Mouse (Mus musculus): ENCODE measurements at regions not wholly inside any gene's neighbourhood (a gene's known extent, or its start where the extent isn't known, plus 50 kb on each side); places are given as distances from the start of the nearest gene placed in this dataset.

DNA sequence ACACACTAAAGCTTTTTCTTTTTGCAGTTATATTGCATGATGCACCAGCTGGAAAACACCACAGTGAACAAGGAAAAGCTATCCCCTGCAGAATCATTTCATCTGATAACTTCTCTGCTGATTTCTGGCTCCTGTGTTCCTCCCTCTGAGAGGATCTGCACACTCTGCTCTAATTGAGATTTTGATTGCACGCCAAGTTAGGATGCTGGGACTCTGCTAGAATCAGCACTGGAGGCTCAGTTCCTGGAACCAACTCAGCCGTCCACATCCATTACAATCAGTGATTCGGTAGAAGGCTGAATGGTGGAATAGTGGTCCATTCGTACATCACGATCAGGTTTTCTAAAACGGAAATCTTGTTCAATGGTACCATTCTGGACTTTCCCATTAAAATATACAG lies 434.1 kb downstream of the Tox3 start:
- no peaks in the 10 kb centered on the region for H3K9me3 ChIP-seq (ENCODE audit: low read length)
- no peak overlapping the region for H3K4me3 ChIP-seq (replicated peaks; ENCODE audit: low read length)
- no peaks in the 10 kb centered on the region for H3K36me3 ChIP-seq (ENCODE audit: insufficient read depth, low read length)
- no peaks in the 10 kb centered on the region for H3K27me3 ChIP-seq (ENCODE audit: insufficient read depth, low read length)
- no peaks in the 10 kb centered on the region for H3K4me1 ChIP-seq (replicated peaks; ENCODE audit: low read depth, low read length)
- no peak for TF ChIP-seq POU5F1 (IDR thresholded peaks at IDR 0.05; ENCODE audit: borderline replicate concordance, low read length)
- TF ChIP-seq NANOG (IDR thresholded peaks at IDR 0.05; ENCODE audit: borderline replicate concordance, low read length) = no peak
- no peak for TF ChIP-seq CTCF (conservative IDR thresholded peaks at IDR 0.05; ENCODE audit: low read length)

DNA sequence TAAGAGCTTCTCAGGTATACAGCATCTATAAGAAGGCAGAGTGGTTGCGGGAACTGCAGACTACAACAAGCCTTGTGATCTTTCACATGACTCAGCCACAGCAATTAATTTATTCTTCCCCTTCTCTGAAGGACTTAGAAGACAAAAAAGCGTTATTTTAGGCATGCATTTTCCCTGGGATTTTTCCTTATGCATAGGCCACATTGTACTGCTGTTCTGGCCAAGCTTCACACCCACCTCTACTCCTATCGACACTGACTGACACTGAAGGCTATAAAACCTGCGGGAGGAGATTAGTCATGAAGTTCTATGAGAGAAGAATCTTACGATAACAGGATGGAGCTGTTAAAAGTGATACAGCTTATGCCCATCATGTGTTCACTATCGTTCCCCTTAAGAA lies 441.9 kb downstream of the Tox3 start:
- no peaks in the 10 kb centered on the region for H3K36me3 ChIP-seq (ENCODE audit: insufficient read depth, low read length)
- no peaks in the 10 kb centered on the region for H3K4me1 ChIP-seq (replicated peaks; ENCODE audit: low read depth, low read length)
- H3K4me3 ChIP-seq (replicated peaks; ENCODE audit: low read length) = no peak overlapping the region
- TF ChIP-seq POU5F1 (IDR thresholded peaks at IDR 0.05; ENCODE audit: borderline replicate concordance, low read length) = no peak
- TF ChIP-seq CTCF (conservative IDR thresholded peaks at IDR 0.05; ENCODE audit: low read length) = no peak
- no peak for TF ChIP-seq NANOG (IDR thresholded peaks at IDR 0.05; ENCODE audit: borderline replicate concordance, low read length)
- H3K9me3 ChIP-seq (ENCODE audit: low read length) = no peaks in the 10 kb centered on the region
- H3K27me3 ChIP-seq (ENCODE audit: insufficient read depth, low read length) = no peaks in the 10 kb centered on the region

DNA sequence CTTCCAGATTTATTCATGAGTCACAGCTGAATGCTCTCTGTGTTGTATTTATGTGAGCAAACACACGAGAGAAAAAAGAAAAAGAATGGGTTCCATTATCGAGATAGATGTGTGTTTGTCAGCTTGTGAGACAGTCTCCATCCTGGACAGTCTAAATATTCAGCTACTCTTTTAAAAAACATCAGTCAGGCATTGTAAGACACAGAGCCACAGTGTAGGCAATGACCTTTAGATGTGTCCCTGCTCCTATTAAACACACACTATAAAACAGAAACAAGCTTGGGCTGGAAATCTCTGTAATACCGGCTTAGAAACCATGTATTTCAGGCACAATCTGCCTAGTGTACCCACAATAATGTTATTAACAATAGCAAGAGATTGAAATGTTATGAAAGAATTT lies 442.6 kb downstream of the Tox3 start:
- no peaks in the 10 kb centered on the region for H3K36me3 ChIP-seq (ENCODE audit: insufficient read depth, low read length)
- H3K4me3 ChIP-seq (replicated peaks; ENCODE audit: low read length) = no peak overlapping the region
- no peaks in the 10 kb centered on the region for H3K27me3 ChIP-seq (ENCODE audit: insufficient read depth, low read length)
- TF ChIP-seq CTCF (conservative IDR thresholded peaks at IDR 0.05; ENCODE audit: low read length) (no peak), NANOG (IDR thresholded peaks at IDR 0.05; ENCODE audit: borderline replicate concordance, low read length) (no peak), POU5F1 (IDR thresholded peaks at IDR 0.05; ENCODE audit: borderline replicate concordance, low read length) (no peak)
- no peaks in the 10 kb centered on the region for H3K9me3 ChIP-seq (ENCODE audit: low read length)
- H3K4me1 ChIP-seq (replicated peaks; ENCODE audit: low read depth, low read length) = no peaks in the 10 kb centered on the region

DNA sequence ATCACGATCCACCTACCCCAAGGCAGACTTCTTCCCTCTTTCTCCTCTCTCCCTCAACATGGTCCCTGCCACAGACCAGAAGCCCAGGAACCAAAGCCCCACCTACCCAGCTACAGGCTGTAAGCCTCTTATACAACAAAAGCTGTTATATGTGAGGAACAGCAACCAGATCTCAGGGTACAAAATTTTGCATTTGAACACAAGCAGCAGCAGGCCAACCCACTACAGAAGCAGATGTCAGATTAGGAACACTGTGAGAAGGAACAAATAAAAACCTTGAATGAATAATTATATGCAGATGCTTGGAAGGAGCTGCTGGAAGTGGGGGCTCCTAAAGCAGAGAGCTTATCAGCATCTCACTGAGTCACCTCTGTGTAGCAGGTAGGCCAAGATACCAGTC lies 444.8 kb downstream of the Tox3 start:
- Histone ChIP-seq H3K36me3 (ENCODE audit: insufficient read depth, low read length) (no peaks in the 10 kb centered on the region), H3K4me3 (replicated peaks; ENCODE audit: low read length) (no peak overlapping the region), H3K9me3 (ENCODE audit: low read length) (no peaks in the 10 kb centered on the region), H3K27me3 (ENCODE audit: insufficient read depth, low read length) (no peaks in the 10 kb centered on the region), H3K4me1 (replicated peaks; ENCODE audit: low read depth, low read length) (no peaks in the 10 kb centered on the region)
- TF ChIP-seq NANOG (IDR thresholded peaks at IDR 0.05; ENCODE audit: borderline replicate concordance, low read length) (no peak), CTCF (conservative IDR thresholded peaks at IDR 0.05; ENCODE audit: low read length) (no peak), POU5F1 (IDR thresholded peaks at IDR 0.05; ENCODE audit: borderline replicate concordance, low read length) (no peak)

- Histone ChIP-seq H3K4me3 (replicated peaks; ENCODE audit: low read length) (no peak overlapping the region), H3K36me3 (ENCODE audit: insufficient read depth, low read length) (no peaks in the 10 kb centered on the region), H3K9me3 (ENCODE audit: low read length) (peaks cover 13% of the 10 kb centered on the region), H3K4me1 (replicated peaks; ENCODE audit: low read depth, low read length) (no peaks in the 10 kb centered on the region), H3K27me3 (ENCODE audit: insufficient read depth, low read length) (0 out of 2 replicates have a peak, but pooled peaks cover 2% of the 10 kb centered on the region)
- TF ChIP-seq POU5F1 (IDR thresholded peaks at IDR 0.05; ENCODE audit: borderline replicate concordance, low read length) = no peak
- no peak for TF ChIP-seq NANOG (IDR thresholded peaks at IDR 0.05; ENCODE audit: borderline replicate concordance, low read length)
- no peak for TF ChIP-seq CTCF (conservative IDR thresholded peaks at IDR 0.05; ENCODE audit: low read length)
These were observed 475.4 kb downstream of the Tox3 start for GRCm38 (mm10) chr8:89872768-89873167.

DNA sequence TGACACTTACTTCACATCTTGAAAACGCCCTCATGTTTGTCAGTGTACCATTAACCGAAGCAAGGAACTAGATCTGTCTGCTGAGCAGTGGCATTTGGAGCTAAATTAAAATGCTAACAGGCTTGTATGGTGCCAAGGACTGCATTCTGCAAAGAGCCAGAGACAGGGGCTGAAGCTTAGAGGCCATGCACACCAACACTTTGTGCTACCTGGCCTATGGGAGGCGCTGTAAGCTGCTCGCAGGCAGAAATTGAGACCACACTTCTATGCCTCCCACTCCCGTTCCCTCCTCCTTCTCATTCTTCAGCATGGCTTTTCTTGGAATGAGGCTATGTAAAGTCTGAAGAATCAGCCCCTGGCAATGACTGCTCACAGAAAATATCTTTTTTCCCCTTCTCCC lies 476.2 kb downstream of the Tox3 start:
- Histone ChIP-seq H3K9me3 (ENCODE audit: low read length) (peaks cover 16% of the 10 kb centered on the region), H3K4me3 (replicated peaks; ENCODE audit: low read length) (no peak overlapping the region), H3K4me1 (replicated peaks; ENCODE audit: low read depth, low read length) (no peaks in the 10 kb centered on the region), H3K36me3 (ENCODE audit: insufficient read depth, low read length) (no peaks in the 10 kb centered on the region), H3K27me3 (ENCODE audit: insufficient read depth, low read length) (0 out of 2 replicates have a peak, but pooled peaks cover 2% of the 10 kb centered on the region)
- TF ChIP-seq CTCF (conservative IDR thresholded peaks at IDR 0.05; ENCODE audit: low read length) (no peak), POU5F1 (IDR thresholded peaks at IDR 0.05; ENCODE audit: borderline replicate concordance, low read length) (no peak), NANOG (IDR thresholded peaks at IDR 0.05; ENCODE audit: borderline replicate concordance, low read length) (no peak)

DNA sequence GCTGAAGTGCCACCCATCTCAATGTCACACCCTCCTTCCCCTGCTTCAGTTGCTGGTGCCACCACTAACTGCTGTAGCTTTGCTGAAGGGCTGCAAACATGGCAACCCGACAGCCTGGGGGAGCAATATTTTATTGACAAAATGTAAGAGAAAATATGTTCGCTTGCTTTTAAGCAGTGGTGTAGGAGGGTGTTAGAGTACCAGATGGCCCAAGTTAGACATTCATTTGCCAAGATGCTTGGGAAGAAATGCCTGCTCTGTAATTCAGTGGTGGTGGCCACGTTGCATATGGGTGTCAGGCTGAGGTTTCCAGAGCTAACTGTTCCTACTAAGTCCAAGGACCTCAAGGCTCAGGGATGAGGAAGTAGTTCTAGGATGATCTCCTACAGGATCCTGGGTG lies 488.3 kb downstream of the Tox3 start:
- no peaks in the 10 kb centered on the region for H3K9me3 ChIP-seq (ENCODE audit: low read length)
- no peak overlapping the region for H3K4me3 ChIP-seq (replicated peaks; ENCODE audit: low read length)
- no peak for TF ChIP-seq CTCF (conservative IDR thresholded peaks at IDR 0.05; ENCODE audit: low read length)
- TF ChIP-seq POU5F1 (IDR thresholded peaks at IDR 0.05; ENCODE audit: borderline replicate concordance, low read length) = no peak
- no peak for TF ChIP-seq NANOG (IDR thresholded peaks at IDR 0.05; ENCODE audit: borderline replicate concordance, low read length)
- H3K4me1 ChIP-seq (replicated peaks; ENCODE audit: low read depth, low read length) = no peaks in the 10 kb centered on the region
- no peaks in the 10 kb centered on the region for H3K27me3 ChIP-seq (ENCODE audit: insufficient read depth, low read length)
- H3K36me3 ChIP-seq (ENCODE audit: insufficient read depth, low read length) = no peaks in the 10 kb centered on the region

DNA sequence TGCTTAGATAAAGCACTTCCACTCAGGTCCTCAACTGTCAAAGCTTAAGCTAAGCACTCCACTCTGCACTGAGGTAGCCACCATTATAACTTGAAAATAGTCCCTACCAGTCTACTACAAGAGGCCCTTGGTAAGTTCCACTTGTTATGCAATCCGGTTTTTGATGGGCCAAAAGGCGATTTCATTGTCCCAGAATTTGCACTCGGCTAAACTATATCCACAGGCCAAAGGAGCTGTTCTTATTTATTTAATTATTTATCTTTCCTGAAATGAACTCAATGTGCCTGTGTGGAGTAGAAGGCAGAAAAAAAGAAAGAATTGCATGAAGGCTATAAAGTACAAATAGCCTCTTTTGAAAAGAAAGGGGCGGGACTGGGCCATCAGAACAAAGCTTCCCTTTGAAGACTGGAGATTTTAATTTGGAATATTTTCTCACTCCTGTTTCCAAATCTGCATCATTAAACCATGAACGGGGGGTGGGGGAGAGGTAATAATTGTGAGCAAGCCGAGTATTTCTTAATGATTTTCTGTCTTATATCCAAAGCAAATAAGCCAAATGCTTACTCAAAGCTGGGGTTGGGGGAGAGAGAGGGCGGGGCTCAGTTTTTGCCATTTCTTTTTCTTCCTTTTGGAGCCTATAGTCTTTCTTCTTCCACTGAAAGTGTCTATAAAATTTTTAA lies 489.3 kb downstream of the Tox3 start:
- Histone ChIP-seq H3K36me3 (ENCODE audit: insufficient read depth, low read length) (no peaks in the 10 kb centered on the region), H3K9me3 (ENCODE audit: low read length) (no peaks in the 10 kb centered on the region), H3K4me1 (replicated peaks; ENCODE audit: low read depth, low read length) (no peaks in the 10 kb centered on the region), H3K4me3 (replicated peaks; ENCODE audit: low read length) (no peak overlapping the region), H3K27me3 (ENCODE audit: insufficient read depth, low read length) (no peaks in the 10 kb centered on the region)
- TF ChIP-seq CTCF (conservative IDR thresholded peaks at IDR 0.05; ENCODE audit: low read length) (no peak), POU5F1 (IDR thresholded peaks at IDR 0.05; ENCODE audit: borderline replicate concordance, low read length) (no peak), NANOG (IDR thresholded peaks at IDR 0.05; ENCODE audit: borderline replicate concordance, low read length) (no peak)

GRCm38 (mm10) chr8:89855556-89855955 lies 492.6 kb downstream of the Tox3 start:
- H3K36me3 ChIP-seq (ENCODE audit: insufficient read depth, low read length) = no peaks in the 10 kb centered on the region
- no peaks in the 10 kb centered on the region for H3K4me1 ChIP-seq (replicated peaks; ENCODE audit: low read depth, low read length)
- no peaks in the 10 kb centered on the region for H3K27me3 ChIP-seq (ENCODE audit: insufficient read depth, low read length)
- TF ChIP-seq CTCF (conservative IDR thresholded peaks at IDR 0.05; ENCODE audit: low read length) = no peak
- no peak for TF ChIP-seq POU5F1 (IDR thresholded peaks at IDR 0.05; ENCODE audit: borderline replicate concordance, low read length)
- TF ChIP-seq NANOG (IDR thresholded peaks at IDR 0.05; ENCODE audit: borderline replicate concordance, low read length) = no peak
- no peak overlapping the region for H3K4me3 ChIP-seq (replicated peaks; ENCODE audit: low read length)
- no peaks in the 10 kb centered on the region for H3K9me3 ChIP-seq (ENCODE audit: low read length)

Measured in E14TG2a.4 (cell line).